Mouse (Mus musculus) urinary bladder, postnatal 14 days (tissue): ENCODE results near the gene Pgs1.

ENCODE experiments used
- DNase-seq: peaks from one replicate; pipeline ENCODE4 v3.0.0; 2021; ENCODE audit warnings: low spot score

Gene Pgs1

GRCm38 (mm10) chr11:118049641-118050040 is 63.5 kb downstream of the Pgs1 start:
- DNase-seq, result no peak

GRCm38 (mm10) chr11:118050174-118050573 is 64.1 kb downstream of the Pgs1 start:
- DNase-seq, result no peak

- no peak for DNase-seq
Measured at GRCm38 (mm10) chr11:118058367-118058766, 72.3 kb downstream of the Pgs1 start.

- DNase-seq, result no peak
Measured at GRCm38 (mm10) chr11:118058872-118059271, 72.8 kb downstream of the Pgs1 start.

GRCm38 (mm10) chr11:118060038-118060437 is 73.9 kb downstream of the Pgs1 start:
- DNase-seq, result no peak

GRCm38 (mm10) chr11:118067588-118067987 is 81.5 kb downstream of the Pgs1 start:
- DNase-seq, result no peak

GRCm38 (mm10) chr11:118068812-118069332 is 82.8 kb downstream of the Pgs1 start:
- no peak for DNase-seq

- DNase-seq, result no peak
Measured at GRCm38 (mm10) chr11:118071227-118071912, 85.3 kb downstream of the Pgs1 start.
